Mouse (Mus musculus): ENCODE results near the gene Treml1.
A peak's percentile ranks its signal among the peaks of the same experiment; 100 is the strongest.

Gene Treml1

DNA sequence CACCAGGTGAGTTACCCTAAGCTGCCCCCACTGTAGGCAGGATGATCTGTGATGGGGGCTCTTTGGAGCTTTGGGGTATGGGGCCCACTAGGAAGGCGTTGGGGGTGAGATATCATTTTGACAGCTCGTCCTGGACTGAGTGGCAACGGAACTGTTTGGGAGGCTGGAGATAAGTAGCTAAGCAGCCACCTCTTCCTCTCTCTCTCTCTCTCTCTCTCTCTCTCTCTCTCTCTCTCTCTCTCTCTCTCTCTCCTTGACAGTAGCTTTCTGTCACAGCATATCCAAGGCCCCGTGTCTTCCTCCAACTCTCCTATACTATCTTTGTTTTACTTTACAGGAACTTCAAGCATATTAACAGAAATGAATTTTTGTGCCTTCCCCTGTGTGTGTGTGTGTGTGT is 746 bp downstream of the Treml1 start:
- no peak for DNase-seq (ENCODE audit: low read depth)

DNA sequence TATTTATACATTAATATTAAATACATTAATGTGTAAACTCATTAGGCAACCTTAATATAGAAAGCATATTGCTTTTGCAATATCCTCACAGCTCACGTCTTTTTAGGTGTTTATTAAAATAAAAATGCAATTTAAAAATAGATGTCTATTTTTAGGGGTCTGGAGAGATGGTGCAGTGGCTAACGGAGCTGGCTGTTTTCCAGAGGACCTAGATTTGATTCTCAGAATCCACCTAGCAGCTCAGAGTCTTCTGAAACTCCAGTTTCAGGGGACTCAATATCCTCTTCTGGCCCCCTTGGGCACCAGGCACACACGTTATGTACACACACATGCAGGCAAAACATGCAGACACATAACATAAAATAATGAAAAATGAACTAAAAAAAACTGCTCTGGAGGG is 2.6 kb downstream of the Treml1 start:
- no peak for DNase-seq (ENCODE audit: low read depth)

DNA sequence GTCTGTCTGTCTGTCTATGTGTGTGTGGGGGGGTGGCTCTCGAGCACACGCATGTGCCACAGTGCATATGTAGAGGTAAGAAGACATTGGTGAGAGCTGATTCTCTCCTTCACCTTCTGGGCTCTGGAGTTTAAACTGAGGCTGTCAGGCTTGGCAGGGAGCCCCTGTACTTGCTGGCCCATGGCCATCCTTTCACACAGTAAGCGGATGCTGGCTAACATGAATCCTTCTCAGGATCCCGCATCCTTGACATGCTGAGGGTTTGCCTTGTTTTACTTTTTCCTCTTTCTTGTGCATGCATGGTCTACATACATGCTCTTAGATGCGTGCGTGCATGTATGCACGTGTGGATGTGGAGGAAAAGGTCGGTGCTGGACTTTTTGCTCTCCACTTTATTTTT is 3.2 kb downstream of the Treml1 start:
- no peak for DNase-seq (ENCODE audit: low read depth)

DNA sequence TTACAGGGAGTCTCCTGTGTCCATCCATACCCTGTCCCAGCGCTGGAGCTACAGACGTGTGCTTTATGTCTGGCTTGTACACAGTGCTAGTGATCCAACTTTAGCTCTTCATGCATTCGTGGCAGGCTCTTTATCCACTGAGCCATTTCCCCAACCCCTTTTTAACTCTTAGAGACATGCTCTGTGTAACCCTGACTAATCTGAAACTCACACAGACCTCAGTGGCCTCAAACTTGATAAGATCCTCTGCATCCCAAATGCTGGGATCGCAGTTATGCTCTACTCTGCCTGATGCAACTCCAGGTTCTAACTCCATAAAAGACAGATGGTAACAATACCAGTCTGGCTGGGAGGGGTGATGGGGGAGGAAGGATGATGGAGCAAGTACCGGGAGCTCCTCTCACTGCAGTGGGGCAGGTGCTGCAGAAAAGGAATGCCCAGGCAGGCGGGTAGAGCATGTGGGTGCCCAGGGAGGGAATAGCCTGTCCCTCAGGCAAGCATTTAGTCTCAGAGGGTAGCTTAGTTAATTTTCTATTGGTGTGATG is 3.8 kb downstream of the Treml1 start:
- DNase-seq (ENCODE audit: low read depth), result no peak

DNA sequence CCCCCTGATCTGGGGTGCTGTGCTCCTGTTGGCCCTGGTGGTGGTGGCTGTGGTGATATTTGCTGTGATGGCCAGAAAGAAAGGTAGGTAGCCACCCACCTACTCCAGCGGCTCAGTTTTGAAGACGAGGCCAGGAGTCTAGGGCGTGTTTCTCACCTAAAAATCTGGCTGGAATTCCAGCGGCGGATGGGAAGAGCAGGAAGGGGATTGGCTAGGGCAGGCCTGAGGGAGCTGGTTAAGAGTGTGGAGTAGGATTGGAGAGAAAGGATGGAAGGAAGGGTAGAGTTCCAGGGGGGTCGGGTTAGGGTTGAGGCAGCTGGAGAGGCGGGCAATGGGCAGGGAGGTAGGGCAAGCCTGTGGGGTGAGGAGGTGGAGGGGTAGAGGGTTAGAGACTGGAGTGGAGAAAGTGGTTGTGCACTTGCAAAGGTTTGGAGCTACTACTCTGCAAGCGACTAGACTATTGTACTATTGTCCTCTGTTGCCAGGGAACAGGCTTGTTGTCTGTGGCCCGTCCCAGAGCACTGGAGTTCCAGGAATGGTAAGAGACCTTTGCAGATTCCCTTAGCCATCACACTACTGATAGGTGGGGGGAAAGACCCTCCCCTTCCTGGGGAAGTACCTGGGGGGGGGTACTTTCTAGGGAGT is 5.9 kb downstream of the Treml1 start:
- no peak for DNase-seq (ENCODE audit: low read depth)

DNA sequence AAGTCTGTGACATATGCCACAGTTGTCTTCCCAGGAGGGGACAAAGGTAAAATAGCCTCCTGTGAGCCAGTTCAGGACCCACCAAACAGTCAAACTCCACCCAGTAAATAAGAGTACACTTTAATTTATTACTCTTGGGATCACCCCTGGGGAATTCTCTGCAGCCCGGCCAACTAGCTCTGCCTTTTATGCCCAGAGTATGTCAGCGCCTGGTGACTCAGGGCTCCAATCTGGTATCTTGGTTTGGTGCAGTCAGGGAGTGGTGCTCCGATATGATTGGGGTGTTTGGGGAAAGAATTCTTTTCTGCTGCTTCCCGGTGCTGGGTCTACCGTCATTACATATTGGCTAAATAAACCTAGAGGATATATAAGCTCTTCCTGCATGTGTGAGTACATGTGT is 7.1 kb downstream of the Treml1 start:
- no peak for DNase-seq (ENCODE audit: low read depth)

DNA sequence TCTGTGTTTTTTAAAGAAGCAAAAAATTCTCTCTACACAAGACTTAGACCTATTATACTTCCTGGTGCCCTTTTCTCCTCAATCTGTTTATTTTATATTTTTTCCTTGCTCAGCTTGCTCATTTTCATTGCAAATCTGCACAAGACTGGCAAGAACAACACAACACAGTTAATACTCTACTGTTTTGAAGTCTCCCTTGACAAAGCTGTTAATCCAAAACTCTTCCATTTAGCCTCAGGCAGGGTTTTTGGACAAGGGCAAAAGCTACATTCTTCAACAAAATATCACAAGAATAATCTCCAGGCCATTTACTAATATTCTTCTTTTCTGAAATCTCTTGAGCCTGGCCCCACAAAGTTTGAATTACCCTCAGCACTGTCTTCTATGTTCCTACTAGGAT is 11.9 kb downstream of the Treml1 start:
- no peak for DNase-seq (ENCODE audit: low read depth)

DNA sequence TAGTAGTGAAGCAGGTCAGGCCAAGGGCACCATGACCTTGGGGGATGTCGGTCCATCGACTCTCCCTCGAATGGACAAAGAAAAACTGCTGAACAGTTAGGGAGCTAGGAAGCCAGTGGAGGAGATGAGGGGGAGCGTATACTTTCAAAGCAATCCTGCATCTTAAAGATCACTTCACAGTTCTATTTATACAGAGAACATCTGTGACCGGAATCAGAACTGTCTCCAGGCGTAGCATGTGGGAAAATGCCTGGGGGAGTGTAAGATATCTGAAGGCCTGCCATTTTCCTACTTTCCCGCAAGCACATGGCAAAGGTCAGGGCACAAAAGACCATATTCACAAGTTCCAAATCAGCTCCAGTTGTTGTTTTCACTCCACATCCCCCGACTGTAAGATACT is 13.3 kb downstream of the Treml1 start:
- no peak for DNase-seq (ENCODE audit: low read depth)

DNA sequence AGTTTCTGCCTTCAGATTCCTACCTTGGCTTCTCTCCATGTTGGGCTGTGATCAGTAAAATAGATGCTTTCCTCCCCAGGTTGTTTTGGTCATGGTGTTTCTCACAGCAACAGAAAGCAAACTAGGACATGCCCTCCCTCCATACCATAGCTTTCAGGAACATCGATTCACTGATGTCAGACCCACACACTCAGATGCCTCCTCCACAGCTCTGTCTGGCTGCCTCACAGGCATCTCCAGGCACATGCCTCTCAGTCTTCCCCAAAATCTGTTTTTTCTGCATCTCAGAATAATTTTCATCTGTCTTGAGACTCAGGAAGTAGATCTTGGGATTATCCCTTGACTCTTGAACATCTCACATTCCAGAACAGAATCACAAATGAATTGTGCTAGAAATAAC is 16.4 kb downstream of the Treml1 start:
- DNase-seq (ENCODE audit: low read depth), result no peak

DNA sequence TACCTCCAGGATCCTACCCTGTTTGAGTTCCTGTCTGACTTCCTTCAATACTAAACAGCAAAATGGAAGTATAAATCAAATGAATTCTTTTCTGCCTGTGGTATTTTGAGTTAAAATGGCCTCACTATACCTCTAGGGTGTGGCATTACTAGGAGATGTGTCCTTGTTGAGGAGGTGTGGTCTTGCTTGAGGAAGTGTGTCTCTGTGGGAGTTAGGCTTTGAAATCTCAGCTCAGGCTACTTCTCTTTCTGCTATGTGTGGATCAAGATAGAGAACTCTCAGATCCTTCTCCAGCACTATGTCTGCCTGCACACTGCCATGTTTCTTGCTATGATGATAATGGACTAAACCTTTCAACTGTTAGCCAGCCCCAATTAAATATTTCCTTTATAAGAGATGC is 19.3 kb downstream of the Treml1 start:
- no peak for DNase-seq (ENCODE audit: low read depth)

DNA sequence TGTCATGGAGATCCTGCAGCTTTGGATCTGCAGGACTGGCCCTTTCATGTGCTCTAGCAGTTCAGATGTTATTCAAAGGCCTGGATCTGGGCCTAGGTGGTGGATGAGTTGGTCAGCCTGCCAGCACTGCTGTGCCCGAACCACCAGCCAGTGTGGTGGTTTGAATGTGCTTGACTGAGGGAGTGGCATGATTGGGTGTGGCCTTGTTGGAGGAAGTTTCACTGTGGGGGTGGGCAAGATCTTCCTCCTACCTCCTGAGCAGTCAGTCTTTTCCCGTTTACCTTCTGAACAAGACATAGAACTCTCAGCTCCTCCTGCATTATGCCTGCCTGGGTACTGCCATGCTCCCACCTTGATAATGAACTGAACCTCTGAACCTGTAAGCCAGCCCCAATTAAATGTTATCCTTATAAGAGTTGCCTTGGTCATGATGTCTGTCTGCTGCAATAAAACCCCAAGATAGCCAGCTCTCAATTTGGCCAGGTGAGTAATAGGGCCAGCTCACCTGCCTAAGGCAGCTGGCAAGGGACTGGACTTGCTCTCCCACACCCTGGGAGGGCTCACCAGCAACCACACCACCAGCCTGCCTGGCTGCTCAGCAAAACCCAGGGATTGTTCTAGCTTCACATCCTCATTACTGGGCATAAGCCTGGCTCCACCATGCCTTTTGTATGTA is 26.2 kb downstream of the Treml1 start:
- DNase-seq (ENCODE audit: low read depth), result no peak

DNA sequence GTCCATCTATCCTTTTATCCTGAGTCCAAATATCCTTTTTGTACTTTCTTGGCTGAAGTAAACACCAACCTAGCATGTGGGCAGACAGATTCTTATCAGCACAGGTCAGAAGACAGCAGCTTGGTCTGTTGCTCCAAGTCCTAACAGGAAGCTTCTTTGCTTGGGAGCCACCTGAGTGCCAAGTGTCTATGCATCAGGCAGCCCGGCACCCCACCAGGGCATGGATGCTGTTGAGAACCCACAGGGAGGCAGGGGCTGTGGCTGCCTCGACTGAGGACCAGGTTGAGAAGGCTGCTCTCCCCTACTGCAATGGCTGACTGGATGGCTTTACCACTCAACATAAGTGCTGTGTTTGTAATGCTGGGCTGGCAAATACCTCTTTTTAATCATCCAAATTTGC is 28.9 kb downstream of the Treml1 start:
- no peak for DNase-seq (ENCODE audit: low read depth)

DNA sequence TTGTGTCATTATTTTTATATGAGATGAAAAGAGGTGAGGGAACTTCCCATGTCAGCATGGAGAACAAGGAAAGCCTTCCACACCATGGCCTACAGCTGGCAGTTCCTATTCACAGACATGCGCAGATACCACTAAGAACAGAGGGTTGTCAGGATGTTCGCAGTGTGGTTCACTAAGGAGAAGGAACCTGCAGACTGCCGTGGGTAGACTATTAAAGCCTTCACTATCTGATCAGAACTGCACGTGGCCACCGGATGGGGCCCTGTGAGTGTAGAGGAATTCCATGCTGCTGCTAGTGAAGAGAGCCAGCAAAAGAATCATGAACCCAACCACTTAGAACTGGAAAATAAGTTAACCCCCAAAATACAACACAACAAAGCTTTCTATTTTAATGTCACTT is 29.7 kb downstream of the Treml1 start:
- DNase-seq (ENCODE audit: low read depth), result no peak

DNA sequence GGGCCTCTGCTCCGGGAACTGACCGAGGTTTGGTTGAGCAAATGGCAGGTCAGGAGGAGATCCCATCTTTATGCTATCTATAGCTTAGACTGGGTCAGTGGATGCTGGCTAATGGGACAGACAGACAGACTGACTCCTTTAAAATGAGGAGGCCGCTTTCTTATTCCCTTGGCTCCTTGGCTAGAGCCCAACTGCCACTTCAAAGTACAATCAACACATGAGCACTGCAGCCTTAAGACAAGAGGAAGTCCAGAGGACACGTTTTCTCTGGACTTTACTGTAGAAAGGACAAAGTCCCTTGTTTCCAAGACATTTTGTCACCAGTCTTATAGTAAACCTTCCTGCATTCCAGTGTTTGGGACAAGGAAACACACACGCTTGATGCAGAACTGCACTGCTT is 31.7 kb downstream of the Treml1 start:
- no peak for DNase-seq (ENCODE audit: low read depth)

DNA sequence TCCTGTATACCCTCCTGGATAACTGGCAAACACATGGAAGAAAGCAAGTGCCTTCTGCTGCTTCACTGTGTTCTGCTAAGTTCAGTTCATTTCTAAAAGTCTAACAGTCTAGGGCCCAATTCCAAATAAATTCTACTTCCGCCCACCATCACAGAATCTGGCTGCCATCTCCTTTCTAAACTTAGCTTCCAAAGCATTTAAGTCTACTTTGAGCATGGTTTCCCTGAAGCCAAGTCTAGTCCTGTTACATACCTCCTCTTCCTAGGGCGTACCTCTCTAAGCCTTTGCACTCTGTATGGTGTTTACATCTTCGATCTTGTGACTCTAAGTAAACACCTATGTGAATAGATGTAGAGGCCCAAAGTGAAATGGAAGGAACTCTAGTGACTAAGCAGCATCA is 32.9 kb downstream of the Treml1 start:
- no peak for DNase-seq (ENCODE audit: low read depth)

DNA sequence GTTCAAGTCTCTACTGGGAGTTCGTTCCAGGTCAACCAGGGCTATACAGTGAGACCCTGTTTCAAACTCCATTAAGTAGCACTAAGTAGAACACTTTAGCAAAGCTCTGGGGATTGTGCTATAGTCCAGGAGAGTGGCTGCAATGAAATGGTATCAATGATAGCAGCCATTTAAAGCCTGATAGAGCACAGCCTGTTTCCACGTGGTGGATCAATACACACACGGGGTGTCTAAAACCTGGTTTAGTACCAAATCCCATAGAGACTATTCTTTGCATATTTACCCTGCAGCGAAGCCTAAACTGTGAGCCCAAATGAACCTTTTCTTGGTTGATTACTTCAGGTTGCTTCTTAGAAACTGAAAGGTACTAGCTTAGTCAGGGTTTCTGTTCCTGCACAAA is 42.0 kb downstream of the Treml1 start:
- DNase-seq (ENCODE audit: low read depth), result no peak

DNA sequence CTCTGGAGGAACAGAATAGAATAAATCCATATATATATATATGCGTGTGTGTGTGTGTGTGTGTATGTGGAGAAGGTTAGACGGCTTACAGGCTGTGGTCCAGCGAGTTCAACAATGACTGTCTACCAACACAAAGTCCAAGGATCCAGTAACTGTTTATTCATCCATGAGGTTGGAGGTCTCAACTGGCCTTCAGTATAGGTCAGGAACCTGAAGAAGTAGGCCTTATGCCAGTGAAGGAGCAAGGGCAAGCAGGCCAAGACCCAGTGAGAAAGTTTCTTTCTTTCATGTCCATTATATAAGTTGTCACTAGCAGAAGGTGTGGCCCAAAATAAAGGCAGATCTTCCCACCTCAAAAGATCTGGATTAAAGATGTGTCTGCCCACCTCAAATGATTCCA is 43.0 kb downstream of the Treml1 start:
- no peak for DNase-seq (ENCODE audit: low read depth)

DNA sequence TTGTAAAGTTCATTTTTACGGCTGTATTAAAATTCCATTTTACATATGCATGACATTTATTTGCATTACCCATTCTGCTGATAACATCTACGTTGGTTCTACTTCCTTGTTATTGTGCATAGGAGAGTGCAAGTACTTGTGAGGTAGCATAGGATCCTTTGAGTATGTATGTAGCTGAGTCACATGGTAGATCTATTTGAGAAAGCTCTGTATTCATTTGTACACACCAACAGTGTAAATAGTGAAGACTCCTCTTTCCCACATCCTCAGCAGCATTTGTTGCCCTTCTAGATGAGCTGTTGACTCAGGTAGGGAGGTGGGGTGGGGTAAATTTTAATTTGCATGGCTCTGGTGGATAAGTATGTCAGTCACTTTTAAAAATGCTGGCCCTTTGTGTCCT is 44.1 kb downstream of the Treml1 start:
- no peak for DNase-seq (ENCODE audit: low read depth)

DNA sequence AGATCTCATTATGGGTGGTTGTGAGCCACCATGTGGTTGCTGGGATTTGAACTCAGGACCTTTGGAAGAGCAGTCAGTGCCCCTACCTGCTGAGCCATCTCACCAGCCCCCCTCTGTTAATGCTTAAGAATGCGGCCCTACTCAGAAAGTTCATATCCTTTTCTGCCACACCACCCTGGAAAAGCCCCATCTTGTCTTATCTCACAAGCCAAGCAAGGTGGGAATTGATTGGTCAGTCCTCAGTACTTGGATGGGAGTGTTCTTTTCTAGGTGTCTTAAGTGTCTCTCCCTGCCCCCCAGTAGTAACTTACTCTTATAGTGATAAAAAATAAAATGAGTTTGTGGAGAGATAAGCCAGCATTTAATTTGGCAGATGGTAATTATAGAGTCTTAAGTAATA is 45.0 kb downstream of the Treml1 start:
- no peak for DNase-seq (ENCODE audit: low read depth)

DNA sequence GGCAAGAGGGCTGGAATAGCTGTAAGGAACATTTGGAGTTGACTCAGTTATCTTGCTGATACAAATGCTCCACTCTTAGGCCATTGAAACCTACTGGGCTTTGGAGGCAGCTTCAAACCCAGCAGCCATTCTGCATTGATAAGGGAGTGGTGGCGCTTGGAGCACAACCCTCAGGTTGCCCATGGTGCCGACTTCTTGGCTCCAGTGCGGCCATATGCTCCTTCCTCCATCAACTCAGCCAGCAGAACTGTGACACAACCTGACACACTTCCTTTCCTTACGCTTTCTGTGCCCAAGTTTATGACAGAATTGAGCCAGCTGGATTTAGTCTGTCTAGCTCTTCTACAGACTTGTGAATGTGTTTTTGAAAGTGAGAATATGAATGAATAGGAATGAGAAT is 47.4 kb downstream of the Treml1 start:
- no peak for DNase-seq (ENCODE audit: low read depth)

DNA sequence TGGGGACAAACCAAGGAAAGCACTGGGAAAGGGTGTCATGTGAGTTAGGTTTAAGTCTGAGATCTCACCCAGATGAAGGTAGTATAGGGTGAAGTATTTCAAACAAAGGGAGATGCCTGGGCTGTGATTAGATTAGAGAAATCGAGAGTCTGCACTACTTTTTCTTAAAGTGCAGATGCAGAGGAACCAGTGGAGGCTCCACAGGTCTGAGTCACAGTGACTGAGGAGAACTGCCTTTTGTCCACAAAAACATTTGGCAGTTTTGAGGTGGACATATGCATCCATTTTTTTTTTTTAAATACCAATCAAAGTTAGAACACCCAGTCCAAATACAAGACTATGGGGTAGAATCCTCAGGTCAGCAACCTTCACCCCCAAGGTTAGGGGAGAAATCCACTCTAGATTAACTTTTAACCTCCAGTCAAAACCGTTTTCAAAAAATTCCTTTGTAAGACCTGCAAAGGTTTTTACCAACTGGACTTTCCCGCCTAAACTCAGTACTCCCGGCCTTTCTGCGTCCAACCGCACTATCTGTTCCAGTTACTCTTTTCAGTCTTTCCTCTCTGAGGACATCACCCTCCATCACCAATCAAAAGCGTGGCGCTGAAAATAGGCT is 48.3 kb downstream of the Treml1 start:
- DNase-seq (ENCODE audit: low read depth), result no peak

DNA sequence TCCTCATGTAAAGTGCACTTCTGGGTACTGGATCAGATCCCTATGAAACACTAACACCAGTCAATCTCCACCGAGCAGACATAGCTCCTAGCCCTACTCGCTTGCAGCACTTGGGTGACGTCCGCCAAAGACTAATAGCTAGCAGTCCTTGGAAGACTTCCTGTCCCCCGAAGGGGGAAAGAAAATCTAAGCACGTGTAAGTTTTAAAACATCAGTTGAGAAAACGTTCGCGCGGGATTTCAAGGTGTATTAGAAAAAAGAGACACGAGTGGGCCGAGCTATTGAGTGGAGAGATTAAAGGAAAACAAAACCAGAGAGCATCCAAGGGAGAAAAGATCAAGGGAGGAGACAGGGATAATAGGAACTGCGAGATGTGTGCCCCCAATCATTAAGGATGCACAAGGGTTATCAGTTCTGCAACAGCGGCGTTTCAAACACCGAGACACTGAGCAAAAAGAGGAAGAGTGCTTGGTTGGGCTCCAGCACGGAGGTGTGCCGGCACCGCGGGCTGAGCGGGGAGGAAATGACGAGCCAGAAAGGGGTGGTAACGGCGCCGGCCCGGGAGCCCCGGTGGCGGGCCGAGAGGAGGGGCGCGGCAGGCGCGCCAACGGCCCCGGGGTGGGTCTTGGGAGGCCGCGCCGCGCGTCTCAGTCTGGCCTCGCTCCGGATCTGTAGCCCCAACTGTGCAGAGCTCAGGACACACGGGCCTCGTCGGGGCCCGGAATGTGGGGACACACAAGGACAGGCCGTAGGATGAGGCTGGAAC is 49.0 kb downstream of the Treml1 start:
- DNase-seq (ENCODE audit: low read depth), result peak; percentile 84
